Mouse (Mus musculus) cerebellum, adult 8-10 months (tissue): Measurements from ENCODE around the gene Dnajc19.
"Not testable (repeated sequence)": the region's sequence is repeated elsewhere in the genome, so short reads cannot be mapped to it uniquely, and the experiment has no call there.

Experiments used
- DNase-seq: peaks from one replicate; pipeline ENCODE4 v3.0.0; 2022

Gene Dnajc19

DNA sequence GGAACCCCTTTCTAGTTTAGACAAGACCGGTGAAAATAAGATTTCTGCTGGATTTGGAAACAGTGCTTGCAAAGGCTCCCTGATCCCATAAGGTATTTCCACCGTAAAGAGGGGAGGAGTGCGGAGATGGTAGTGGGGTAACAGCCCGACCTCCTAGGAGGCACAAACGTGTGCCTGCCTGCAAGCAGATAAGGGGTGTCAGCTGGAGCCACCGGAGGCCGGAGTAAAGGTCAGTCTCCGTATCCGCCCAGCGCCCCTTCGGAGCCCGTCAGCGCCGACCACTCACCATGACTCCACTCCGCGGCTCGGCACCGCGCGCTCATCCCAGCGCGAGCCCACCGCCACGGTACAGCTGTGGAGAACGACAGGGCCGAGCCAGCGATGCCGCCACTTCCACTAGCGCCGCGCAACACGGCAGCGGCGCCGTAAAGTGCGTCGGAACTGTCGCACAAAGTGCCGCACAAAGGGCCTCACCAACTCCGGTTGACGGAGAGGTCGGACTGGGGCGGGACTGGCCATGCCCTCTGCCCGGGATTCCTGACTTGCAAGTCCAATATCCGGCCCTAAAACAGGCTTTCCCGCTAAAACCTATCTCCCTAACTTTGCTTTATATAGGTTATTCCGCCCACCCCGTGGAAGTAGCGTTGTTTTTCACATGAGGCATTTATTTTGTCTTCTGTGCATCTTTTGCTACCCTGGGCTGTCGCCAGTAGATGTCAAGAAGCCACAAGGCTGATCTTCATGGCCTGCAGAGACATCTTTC is at the start of gene Dnajc19:
TSS of gene Dnajc19 (minus strand) at position 422 of the 763 bp plus-strand sequence.
- peak; percentile 95 for DNase-seq

GRCm38 (mm10) chr3:34129957-34130356 is 48.8 kb upstream of the Dnajc19 start:
- no peak for DNase-seq

- DNase-seq = no peak
These were observed 40.2 kb upstream of the Dnajc19 start for GRCm38 (mm10) chr3:34121311-34121710.

GRCm38 (mm10) chr3:34120791-34121190 is 39.7 kb upstream of the Dnajc19 start:
- no peak for DNase-seq

DNA sequence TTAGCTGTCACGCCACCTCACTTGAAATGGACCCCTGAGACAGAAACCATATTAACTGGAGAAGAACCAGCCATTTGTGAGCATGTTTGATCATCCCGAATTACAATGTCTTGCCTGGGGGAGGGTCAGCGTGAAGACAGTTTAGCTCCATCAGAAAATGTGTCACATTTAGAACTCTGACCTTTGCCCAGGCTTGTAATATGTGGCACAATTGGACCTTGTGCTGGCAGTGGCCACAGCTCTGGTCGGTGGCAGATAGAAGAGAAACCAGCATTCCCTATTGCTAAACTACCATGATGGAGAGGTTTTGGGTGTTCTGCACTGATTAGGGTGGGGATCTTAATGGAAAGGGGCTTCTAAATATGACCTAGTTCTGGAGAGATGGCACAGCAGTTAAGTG is 38.7 kb upstream of the Dnajc19 start:
- DNase-seq = no peak

DNA sequence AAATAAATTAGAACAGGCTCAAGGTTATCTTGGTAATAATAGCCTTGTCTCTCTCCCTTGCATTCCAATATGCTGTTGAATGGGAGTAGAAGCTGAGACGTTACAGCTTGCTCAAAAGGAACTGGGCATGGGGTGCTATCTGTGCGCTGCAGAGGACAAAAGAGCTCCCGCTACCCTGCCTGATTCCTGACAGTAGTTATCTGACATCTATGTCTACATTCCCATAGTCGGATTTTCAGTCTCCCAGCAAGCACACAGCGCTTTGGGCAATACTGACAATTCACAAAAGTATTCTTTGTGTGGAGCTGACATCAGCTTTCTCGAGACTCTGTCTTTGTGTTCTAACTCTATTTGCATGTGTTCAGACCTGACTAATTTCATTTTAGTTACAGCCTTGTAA is 34.7 kb upstream of the Dnajc19 start:
- no peak for DNase-seq

DNA sequence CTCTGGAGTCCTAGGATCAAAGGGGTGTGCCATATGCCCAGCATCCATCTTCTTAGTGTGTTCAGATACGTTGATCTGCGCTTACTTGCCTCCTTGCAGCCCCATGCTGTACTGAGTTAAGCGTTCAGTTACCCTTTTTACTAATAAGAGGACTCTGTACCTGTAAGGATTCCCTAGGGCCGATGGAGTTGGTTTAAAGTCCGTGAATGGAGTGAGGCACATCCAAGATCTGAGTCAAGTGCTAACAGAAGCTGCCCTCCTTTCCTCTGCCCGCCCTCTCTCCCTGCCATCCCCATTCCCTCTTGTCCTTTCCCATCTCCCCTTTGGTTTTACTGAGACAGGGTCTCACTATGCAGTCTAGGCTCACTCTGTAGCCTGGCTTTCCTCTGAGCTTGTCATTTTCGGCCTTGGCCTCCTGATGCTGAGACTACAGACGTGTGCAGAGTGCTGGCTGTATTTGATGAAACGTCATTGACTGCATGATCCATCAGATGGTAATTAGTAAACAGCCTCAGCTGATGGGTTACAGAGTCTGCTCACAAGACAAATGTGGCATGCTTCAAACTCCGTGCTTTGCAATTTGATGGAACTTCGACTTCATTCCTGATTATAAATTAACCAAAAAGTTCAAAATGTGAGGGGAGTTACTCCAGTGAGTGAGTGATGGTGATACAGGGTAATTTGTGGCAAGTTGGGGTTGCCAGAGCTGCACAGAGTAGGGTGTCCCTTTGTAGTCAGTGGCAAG is 31.0 kb upstream of the Dnajc19 start:
- no peak for DNase-seq

DNA sequence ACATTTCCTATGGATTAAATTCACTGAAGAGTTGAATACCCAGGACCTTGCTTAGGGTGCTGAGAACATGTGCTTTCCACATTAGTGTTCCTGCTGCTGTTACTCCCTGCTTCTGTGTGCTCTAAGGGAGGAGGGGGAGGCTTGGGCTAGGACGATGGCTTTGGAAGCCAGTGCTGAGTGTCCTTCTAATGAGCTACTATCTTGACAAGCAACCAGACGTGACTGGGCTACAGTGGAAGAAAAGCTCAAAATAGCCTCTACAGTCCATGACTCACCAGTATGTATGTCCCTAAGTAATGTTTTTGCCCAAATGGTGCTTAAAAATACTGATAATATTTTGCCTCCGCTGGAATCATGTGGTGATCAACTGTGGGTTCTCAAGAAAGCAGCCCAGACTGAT is 26.5 kb upstream of the Dnajc19 start:
- DNase-seq = no peak

- no peak for DNase-seq
These were observed 25.3 kb upstream of the Dnajc19 start for GRCm38 (mm10) chr3:34106421-34106820.

GRCm38 (mm10) chr3:34103902-34104672 is 23.0 kb upstream of the Dnajc19 start:
- no peak for DNase-seq

DNA sequence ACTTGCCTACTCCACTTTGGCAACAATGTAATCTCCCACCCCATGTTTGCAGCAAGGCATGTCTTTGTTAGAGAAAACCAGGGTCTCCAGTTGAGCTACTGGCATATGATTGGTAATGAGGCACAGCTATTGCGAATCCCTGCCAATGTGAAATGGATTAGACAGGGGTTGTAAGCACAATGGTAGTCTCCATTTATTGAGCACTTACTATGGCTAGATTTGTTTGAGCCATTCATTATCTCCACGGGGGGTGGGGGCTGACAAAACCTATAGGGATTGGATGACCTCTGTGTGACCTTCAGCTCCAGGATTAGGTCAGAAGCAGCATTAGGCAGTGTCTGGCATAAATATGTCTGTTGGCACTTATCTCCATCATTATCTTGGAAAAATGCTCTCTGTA is 21.8 kb upstream of the Dnajc19 start:
- no peak for DNase-seq

- DNase-seq = no peak
These were observed 2.5 kb upstream of the Dnajc19 start for GRCm38 (mm10) chr3:34083655-34084054.

- no peak for DNase-seq
These were observed 808 bp upstream of the Dnajc19 start for GRCm38 (mm10) chr3:34081929-34082328.

GRCm38 (mm10) chr3:34076058-34076759 is 4.9 kb downstream of the Dnajc19 start:
- DNase-seq = no peak

DNA sequence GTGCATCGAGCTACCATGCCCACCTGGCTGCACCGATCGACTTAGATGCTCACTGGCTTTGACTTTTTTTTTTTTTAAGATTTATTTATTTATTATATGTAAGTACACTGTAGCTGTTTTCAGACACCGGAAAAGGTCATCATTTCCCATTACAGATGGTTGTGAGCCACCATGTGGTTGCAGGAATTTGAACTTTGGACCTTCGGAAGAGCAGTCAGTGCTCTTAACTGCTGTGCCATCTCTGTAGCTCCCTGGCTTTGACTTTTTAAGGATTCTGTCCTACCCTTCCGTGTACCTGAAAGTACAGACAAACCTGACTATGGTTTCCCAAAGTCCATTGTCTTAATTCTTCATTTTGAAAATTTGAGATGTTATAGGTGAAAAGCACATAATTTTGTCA is 8.4 kb downstream of the Dnajc19 start:
- DNase-seq = no peak

DNA sequence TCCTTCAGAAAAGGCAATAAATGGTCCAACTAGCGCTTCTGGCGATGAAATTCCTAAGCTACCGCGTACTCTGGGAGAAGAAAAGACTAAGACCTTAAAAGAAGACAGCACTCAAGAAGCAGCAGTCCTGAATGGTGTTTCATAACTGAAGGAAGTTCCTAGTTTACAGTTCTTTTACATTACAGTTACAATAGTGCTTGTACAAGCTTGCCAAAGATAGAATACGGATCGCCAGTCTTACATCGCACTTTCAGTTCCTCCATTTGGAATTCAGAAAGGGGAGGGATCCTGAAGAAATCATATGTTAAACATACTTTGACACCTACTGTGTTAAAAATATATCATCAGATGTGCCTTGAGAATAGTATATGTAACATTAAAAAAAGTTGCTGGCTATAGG is 12.2 kb downstream of the Dnajc19 start:
- DNase-seq = not testable (repeated sequence)

- DNase-seq = no peak
These were observed 18.8 kb downstream of the Dnajc19 start for GRCm38 (mm10) chr3:34062352-34062751.

- DNase-seq = no peak
These were observed 39.1 kb downstream of the Dnajc19 start for GRCm38 (mm10) chr3:34041990-34042389.

DNA sequence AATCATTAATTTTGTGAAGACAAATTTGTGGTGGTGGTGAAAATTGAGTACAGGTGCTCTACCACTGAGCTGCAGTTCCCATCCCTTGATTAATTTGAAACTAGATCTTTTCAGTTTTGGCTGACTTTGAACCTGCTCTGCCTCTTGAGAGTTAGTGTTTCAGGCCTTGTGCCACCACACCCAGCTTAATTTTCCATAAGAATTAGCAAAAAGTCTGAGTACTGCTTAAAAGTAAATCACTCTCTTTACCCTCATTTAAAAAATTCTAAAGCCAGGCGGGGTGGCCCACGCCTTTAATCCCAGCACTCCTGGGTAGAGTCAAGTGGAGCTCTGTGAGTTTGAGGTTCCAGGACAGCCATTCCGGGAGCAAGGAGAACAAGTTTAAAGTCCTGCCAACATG is 45.4 kb downstream of the Dnajc19 start:
- DNase-seq = no peak

GRCm38 (mm10) chr3:34034803-34035202 is 46.3 kb downstream of the Dnajc19 start:
- DNase-seq = no peak

DNA sequence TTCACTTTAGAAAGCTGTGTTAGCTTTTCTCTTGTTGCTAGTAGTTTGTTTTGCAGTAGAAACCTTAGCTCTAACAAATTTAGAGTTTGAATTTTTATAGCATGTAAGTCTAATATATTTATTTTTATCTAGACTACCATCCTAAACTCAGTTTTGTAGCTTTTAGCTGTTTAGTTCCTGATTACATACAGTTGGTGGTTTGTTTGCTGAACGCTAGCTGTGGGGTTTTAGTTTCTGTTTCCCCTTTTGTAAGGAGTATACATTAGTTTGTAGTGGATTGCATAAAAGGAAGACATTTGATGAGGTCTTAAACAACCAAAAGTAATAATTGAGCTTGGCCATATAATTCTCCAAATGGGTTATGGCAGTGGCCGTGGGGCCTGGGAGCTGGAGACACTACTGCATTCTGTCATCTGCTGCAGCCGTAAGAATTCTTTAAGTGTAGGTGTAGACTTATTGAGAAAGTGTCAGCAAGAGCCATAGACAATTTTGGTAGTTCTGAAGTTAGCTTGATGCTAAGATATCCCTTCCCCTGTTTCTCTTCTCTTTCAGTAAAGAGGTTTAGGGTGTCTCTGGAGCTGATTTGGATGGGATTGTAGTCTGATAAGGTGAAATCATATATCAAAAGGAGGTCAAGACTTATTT is 47.3 kb downstream of the Dnajc19 start:
- no peak for DNase-seq

DNA sequence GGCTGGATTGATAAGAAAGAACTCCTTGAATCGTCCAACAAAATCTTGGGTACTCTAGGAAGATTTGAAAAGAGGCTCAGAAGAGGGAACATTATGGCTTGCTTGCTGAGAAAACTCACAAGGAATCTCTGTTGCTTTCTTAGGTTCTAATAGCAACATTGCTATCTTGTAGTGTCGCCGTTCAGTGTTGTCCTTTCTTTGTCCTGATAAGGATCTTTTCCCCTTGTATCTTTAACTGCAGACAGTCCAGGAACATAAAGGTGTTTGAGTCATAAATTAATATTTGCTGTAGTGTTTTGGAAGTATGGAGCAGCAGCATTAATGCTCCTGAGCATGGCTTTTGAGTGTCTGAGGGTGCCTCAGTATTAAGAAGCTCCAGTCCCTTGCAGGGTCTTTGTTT is 50.5 kb downstream of the Dnajc19 start:
- DNase-seq = no peak
